Mouse (Mus musculus) mature B cell (primary cell): ENCODE data around the gene Nectin2.

ENCODE experiments used
- in situ Hi-C: fragments of 300-500 bp; cut with MboI; formaldehyde crosslinking; loops from 2 replicates; pipeline ENCODE4 v1.14.3; 2019

Gene Nectin2

GRCm38 (mm10) chr7:19745971-19746370 is 4.3 kb downstream of the Nectin2 start:
- in situ Hi-C loops, result no loop called here

- in situ Hi-C loops, result no loop called here
These were observed 5.5 kb downstream of the Nectin2 start for GRCm38 (mm10) chr7:19744590-19745385.

GRCm38 (mm10) chr7:19743791-19744190 is 6.5 kb downstream of the Nectin2 start:
- in situ Hi-C loops, result no loop called here

- in situ Hi-C loops, result no loop called here
These were observed 7.8 kb downstream of the Nectin2 start for GRCm38 (mm10) chr7:19742468-19742867.

- in situ Hi-C loops, result no loop called here
These were observed 8.8 kb downstream of the Nectin2 start for GRCm38 (mm10) chr7:19741329-19742031.

- in situ Hi-C loops, result no loop called here
These were observed 10.0 kb downstream of the Nectin2 start for GRCm38 (mm10) chr7:19740269-19740668.

GRCm38 (mm10) chr7:19738771-19739170 is 11.5 kb downstream of the Nectin2 start:
- in situ Hi-C loops, result no loop called here

- in situ Hi-C loops, result no loop called here
These were observed 13.8 kb downstream of the Nectin2 start for GRCm38 (mm10) chr7:19736389-19737057.

GRCm38 (mm10) chr7:19734178-19734666 is 16.1 kb downstream of the Nectin2 start:
- in situ Hi-C loops, result no loop called here

GRCm38 (mm10) chr7:19726541-19726940 is 23.7 kb downstream of the Nectin2 start:
- in situ Hi-C loops, result no loop called here

- in situ Hi-C loops, result no loop called here
These were observed 26.1 kb downstream of the Nectin2 start for GRCm38 (mm10) chr7:19724167-19724566.

- in situ Hi-C loops, result no loop called here
These were observed 27.5 kb downstream of the Nectin2 start for GRCm38 (mm10) chr7:19722754-19723195.

- in situ Hi-C loops, result loop anchor here (10.0 kb wide), 1 partner anchor 114 kb away; the partner anchor contains the start of gene Clasrp
These were observed 31.1 kb downstream of the Nectin2 start for GRCm38 (mm10) chr7:19719200-19719599.

- in situ Hi-C loops, result loop anchor here (10.0 kb wide), 1 partner anchor 114 kb away; the partner anchor contains the start of gene Clasrp
These were observed 31.9 kb downstream of the Nectin2 start for GRCm38 (mm10) chr7:19718297-19718952.

- in situ Hi-C loops, result loop anchor here (10.0 kb wide), 1 partner anchor 113 kb away; the partner anchor contains the start of gene Clasrp
These were observed 32.9 kb downstream of the Nectin2 start for GRCm38 (mm10) chr7:19717346-19717745.

- in situ Hi-C loops, result loop anchor here (10.0 kb wide), 1 partner anchor 112 kb away; the partner anchor contains the start of gene Clasrp
These were observed 33.5 kb downstream of the Nectin2 start for GRCm38 (mm10) chr7:19716822-19717221.

GRCm38 (mm10) chr7:19716055-19716682 is 34.1 kb downstream of the Nectin2 start:
- in situ Hi-C loops, result loop anchor here (10.0 kb wide), 1 partner anchor 111 kb away; the partner anchor contains the start of gene Clasrp

GRCm38 (mm10) chr7:19715239-19716054 is 34.8 kb downstream of the Nectin2 start, which contains the start of gene Tomm40:
TSS of gene Tomm40 (minus strand) at chr7:19715438.
- in situ Hi-C loops, result loop anchor here (10.0 kb wide), 1 partner anchor 111 kb away; the partner anchor contains the start of gene Clasrp

GRCm38 (mm10) chr7:19714836-19715235 is 35.4 kb downstream of the Nectin2 start:
- in situ Hi-C loops, result loop anchor here (5.0 to 10.0 kb wide), 2 partner anchors 48 to 110 kb away; partner anchors contain the start of genes Clasrp and Clptm1
